Mouse (Mus musculus) gastrocnemius, adult 18-20 months (tissue): ENCODE results near the gene Olfr807. TPM values are rescaled to one million over a fixed set of nuclear protein-coding genes. Genes with fewer than 3 reads are reported as not detected.

Source experiments
- DNase-seq: peaks from one replicate; pipeline ENCODE4 v3.0.0; 2021; ENCODE audit warnings: low spot score
- long read RNA-seq, 2 experiments: library from polyadenylated mRNA; stranded (forward); transcript quantifications; one replicate each; pipeline ENCODE4 v2.0.0; 2021
- microRNA-seq: library from miRNA; unstranded; fragments of <30 nt; microRNA quantifications from one replicate; pipeline ENCODE4 v1.2.0, GENCODE M21; 2021
- total RNA-seq, 2 experiments: library from RNA; stranded (reverse); gene quantifications; 2 replicates each; pipeline ENCODE4 v1.2.3; 2021

Gene Olfr807
- not detected for total RNA-seq
- long read RNA-seq, experiment 1: 0 reads
- long read RNA-seq, experiment 2: 0 reads

DNA sequence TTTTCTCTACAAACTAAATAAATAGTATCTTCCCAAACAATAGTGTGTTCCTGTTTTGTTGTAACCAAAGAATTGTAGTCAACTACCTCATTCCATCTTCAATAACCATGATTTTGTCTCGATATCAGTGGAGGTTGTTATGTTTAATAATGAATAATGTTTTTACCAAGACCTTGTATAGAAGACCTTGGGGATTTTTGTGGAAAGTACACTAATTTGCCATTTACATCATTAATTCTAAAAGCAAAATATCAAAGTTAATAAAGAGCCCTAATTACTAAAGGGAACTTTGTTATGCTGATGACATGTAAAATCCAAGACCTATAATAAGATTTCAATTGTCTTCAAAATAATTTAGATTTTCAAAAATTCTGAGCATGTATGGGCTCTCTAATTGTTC lies at the start of gene Olfr807:
Olfr807 (minus strand) TSS at position 101 of the 400 bp plus-strand sequence.
- DNase-seq: no peak

GRCm38 (mm10) chr10:129804296-129804695 lies 46.7 kb upstream of the Olfr807 start, which contains the start of gene Olfr811:
Olfr811 (minus strand) TSS chr10:129804396.
- no peak for DNase-seq

GRCm38 (mm10) chr10:129794817-129795216 lies 37.2 kb upstream of the Olfr807 start, which contains the start of gene Olfr810:
Olfr810 (minus strand) TSS chr10:129794917.
- no peak for DNase-seq

- peak; percentile 46 for DNase-seq
Observed at GRCm38 (mm10) chr10:129778123-129778522, 20.5 kb upstream of the Olfr807 start.

GRCm38 (mm10) chr10:129774338-129774737 lies 16.7 kb upstream of the Olfr807 start, which contains the start of gene Olfr809:
Olfr809 (plus strand) TSS chr10:129774638.
- no peak for DNase-seq

DNA sequence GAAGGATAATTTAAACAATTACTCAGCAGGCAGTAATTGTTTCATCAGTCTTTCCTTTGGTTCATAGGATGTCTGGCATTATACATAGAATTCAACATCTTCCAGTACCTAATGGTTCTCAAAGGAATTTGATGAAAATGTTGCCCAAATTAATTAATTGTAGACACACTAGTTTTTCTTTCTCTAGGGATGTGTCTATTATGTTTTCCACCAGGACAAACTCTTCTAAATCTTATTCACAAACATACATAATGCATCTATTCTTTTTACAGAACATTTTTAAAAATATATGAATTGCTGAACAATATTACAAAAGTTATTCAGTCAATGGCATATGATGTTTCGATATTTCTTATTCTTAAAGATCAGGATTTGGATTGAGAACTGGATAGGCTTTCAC lies 7.6 kb upstream of the Olfr807 start, which contains the start of gene Olfr808:
Olfr808 (plus strand) TSS at position 301 of the 400 bp plus-strand sequence.
- DNase-seq: no peak

DNA sequence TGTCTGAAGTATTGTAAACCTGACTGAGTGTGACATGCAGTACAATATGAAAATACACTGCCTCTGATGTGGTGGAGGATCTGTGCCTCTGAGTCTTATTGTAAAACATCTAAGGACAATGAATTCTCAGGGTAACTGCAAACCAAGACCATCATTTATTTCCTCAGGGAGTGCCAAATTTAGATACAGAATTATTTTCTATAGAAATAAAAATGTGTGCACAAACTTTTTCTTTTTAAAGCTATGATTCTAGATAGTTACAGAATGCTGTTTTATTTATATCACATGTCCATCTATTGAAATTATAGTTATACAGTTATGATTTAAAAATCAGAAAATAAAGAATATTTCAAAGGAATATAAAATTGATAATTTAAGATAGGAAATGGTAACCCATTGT lies 15.8 kb downstream of the Olfr807 start, which contains the start of gene Olfr806:
Olfr806 (minus strand) TSS at position 101 of the 400 bp plus-strand sequence.
- DNase-seq: no peak

GRCm38 (mm10) chr10:129729275-129729674 lies 28.3 kb downstream of the Olfr807 start, which contains the start of gene Olfr805:
Olfr805 (minus strand) TSS chr10:129729375.
- no peak for DNase-seq

Small RNA genes lying within 50 kb of the gene (microRNA-seq; reads per million reads assigned to microRNA genes)
- gene Gm24485: not detected

Other genes with a start within 250 kb of the Olfr807 start
- gene Olfr791, start 236.0 kb downstream of the Olfr807 start, total RNA-seq: not detected
- gene Olfr792, start 218.6 kb downstream of the Olfr807 start, total RNA-seq: not detected
- gene Olfr794, start 190.1 kb downstream of the Olfr807 start, total RNA-seq: not detected
- gene Olfr796, start 145.2 kb downstream of the Olfr807 start, total RNA-seq: not detected
- gene Olfr798, start 129.9 kb downstream of the Olfr807 start, total RNA-seq: not detected
- gene Olfr799, start 120.3 kb downstream of the Olfr807 start, total RNA-seq: not detected
- gene Olfr800, start 100.1 kb downstream of the Olfr807 start, total RNA-seq: not detected
- not detected for gene Olfr801, start 83.9 kb downstream of the Olfr807 start, total RNA-seq
- gene Olfr802, start 69.6 kb downstream of the Olfr807 start, total RNA-seq: not detected
- gene Olfr803, start 63.5 kb downstream of the Olfr807 start, total RNA-seq: not detected
- gene Olfr804, start 54.6 kb downstream of the Olfr807 start, total RNA-seq: not detected
- not detected for gene Olfr805, start 28.4 kb downstream of the Olfr807 start, total RNA-seq
- not detected for gene Olfr806, start 15.9 kb downstream of the Olfr807 start, total RNA-seq
- not detected for gene Olfr808, start 7.7 kb upstream of the Olfr807 start, total RNA-seq
- gene Olfr809, start 16.8 kb upstream of the Olfr807 start, total RNA-seq: not detected
- not detected for gene Olfr810, start 37.1 kb upstream of the Olfr807 start, total RNA-seq
- not detected for gene Olfr811, start 46.6 kb upstream of the Olfr807 start, total RNA-seq
- not detected for gene Olfr812, start 88.3 kb upstream of the Olfr807 start, total RNA-seq
- gene Olfr813, start 97.6 kb upstream of the Olfr807 start, total RNA-seq: not detected
- not detected for gene Olfr814, start 122.1 kb upstream of the Olfr807 start, total RNA-seq
- not detected for gene Olfr815, start 148.1 kb upstream of the Olfr807 start, total RNA-seq
- not detected for gene Olfr816, start 157.8 kb upstream of the Olfr807 start, total RNA-seq
- gene Olfr818, start 191.3 kb upstream of the Olfr807 start, total RNA-seq: not detected
- not detected for gene Olfr819, start 209.5 kb upstream of the Olfr807 start, total RNA-seq
- gene Olfr247, start 218.3 kb upstream of the Olfr807 start, total RNA-seq: not detected
- gene Gm10310, start 227.3 kb upstream of the Olfr807 start, total RNA-seq: not detected